Mouse (Mus musculus): ENCODE measurements around the gene Ank3.

DNA sequence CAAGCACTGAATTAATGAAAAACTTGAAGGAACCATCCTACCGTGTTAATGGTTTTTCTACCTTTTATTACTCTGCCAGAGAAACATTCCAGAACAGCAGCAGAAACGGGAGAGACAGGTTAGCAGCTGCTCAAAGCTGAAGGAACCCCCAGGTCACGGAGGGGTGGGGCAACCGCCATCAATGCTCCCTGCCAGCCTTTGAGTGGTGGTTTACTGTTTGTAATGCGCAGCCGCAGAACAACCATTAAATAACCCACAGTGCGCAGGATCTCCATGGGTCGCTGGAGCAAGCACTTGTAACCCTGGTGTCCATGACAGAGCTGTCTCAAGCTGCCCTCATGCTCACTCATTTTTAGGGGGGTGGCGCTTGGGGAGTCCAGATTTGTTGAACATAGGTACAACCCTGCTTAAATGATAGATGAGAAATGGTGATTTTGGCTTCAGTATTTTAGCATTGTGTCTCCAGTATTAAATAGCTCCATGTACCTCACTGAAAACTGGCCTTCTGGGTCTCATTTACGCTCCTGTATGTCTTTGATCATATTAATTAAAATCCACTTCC lies 133.7 kb downstream of the Ank3 start:
- TF ChIP-seq CTCF (conservative IDR thresholded peaks at IDR 0.05; ENCODE audit: insufficient read depth, insufficient read length, low read depth, low read length) (no peak), POLR2A (IDR thresholded peaks at IDR 0.05; ENCODE audit: low read depth, low read length) (no peak)
